Mouse (Mus musculus) CD4-positive, CD25-positive, alpha-beta regulatory T cell, adult 2 months (primary cell): ENCODE measurements around the gene Ece1.

Source experiments
- DNase-seq: peaks from one replicate; pipeline ENCODE4 v3.0.0-alpha.2; 2012; ENCODE audit warnings: low read depth, low spot score

Gene Ece1

GRCm38 (mm10) chr4:137984212-137984611 lies 122.2 kb downstream of the Ece1 start:
- DNase-seq = no peak

- no peak for DNase-seq
Measured at GRCm38 (mm10) chr4:137984746-137985145, 122.7 kb downstream of the Ece1 start.

GRCm38 (mm10) chr4:137989426-137989825 lies 127.4 kb downstream of the Ece1 start:
- DNase-seq = no peak

- DNase-seq = no peak
Measured at GRCm38 (mm10) chr4:137990433-137990832, 128.4 kb downstream of the Ece1 start.

GRCm38 (mm10) chr4:137991240-137991639 lies 129.2 kb downstream of the Ece1 start:
- no peak for DNase-seq

GRCm38 (mm10) chr4:137992890-137993289 lies 130.9 kb downstream of the Ece1 start, which contains the start of gene Eif4g3:
Gene Eif4g3 (plus strand): TSS chr4:137993022.
- DNase-seq = no peak

GRCm38 (mm10) chr4:137993291-137993758 lies 131.3 kb downstream of the Ece1 start:
- peak; percentile 96 for DNase-seq

GRCm38 (mm10) chr4:137993821-137994561 lies 132.0 kb downstream of the Ece1 start:
- DNase-seq = peak; percentile 67

GRCm38 (mm10) chr4:137994562-137995336 lies 132.7 kb downstream of the Ece1 start:
- peak; percentile 36 for DNase-seq

GRCm38 (mm10) chr4:137995399-137995798 lies 133.4 kb downstream of the Ece1 start:
- DNase-seq = no peak

GRCm38 (mm10) chr4:137998232-137998631 lies 136.2 kb downstream of the Ece1 start:
- DNase-seq = no peak

GRCm38 (mm10) chr4:138000682-138001081 lies 138.6 kb downstream of the Ece1 start:
- no peak for DNase-seq

- DNase-seq = no peak
Measured at GRCm38 (mm10) chr4:138003909-138004610, 142.0 kb downstream of the Ece1 start.

- DNase-seq = no peak
Measured at GRCm38 (mm10) chr4:138005781-138006180, 143.7 kb downstream of the Ece1 start.

GRCm38 (mm10) chr4:138006951-138007613 lies 145.0 kb downstream of the Ece1 start:
- DNase-seq = no peak

GRCm38 (mm10) chr4:138008646-138009045 lies 146.6 kb downstream of the Ece1 start:
- no peak for DNase-seq

GRCm38 (mm10) chr4:138009786-138010502 lies 147.9 kb downstream of the Ece1 start:
- DNase-seq = no peak

GRCm38 (mm10) chr4:138013723-138014479 lies 151.9 kb downstream of the Ece1 start:
- DNase-seq = no peak
